Mouse (Mus musculus) testis, adult 2 months (tissue): Measurements from ENCODE around the gene Bckdk. TPM values are rescaled to one million over a fixed set of nuclear protein-coding genes. Genes with fewer than 3 reads are reported as not detected.

Source experiments
- H3K27ac ChIP-seq: fragments of 200-500 bp; 2 replicates; pipeline ENCODE4 v1.5.1; 2012; ENCODE audit warnings: low read depth, low read length; ENCODE audit not compliant: control insufficient read depth, insufficient read depth
- H3K27me3 ChIP-seq: fragments of 200-500 bp; 2 replicates; pipeline ENCODE4 v1.6.1; 2012; ENCODE audit warnings: mild to moderate bottlenecking, low read length, moderate library complexity; ENCODE audit not compliant: control insufficient read depth, insufficient read depth
- H3K36me3 ChIP-seq: fragments of 200-500 bp; 2 replicates; pipeline ENCODE4 v1.6.1; 2012; ENCODE audit warnings: mild to moderate bottlenecking, low read length; ENCODE audit not compliant: control insufficient read depth, insufficient read depth
- H3K4me1 ChIP-seq: fragments of 200-500 bp; 2 replicates; pipeline ENCODE4 v1.6.1; 2012; ENCODE audit warnings: low read length; ENCODE audit not compliant: control insufficient read depth, insufficient read depth
- H3K4me3 ChIP-seq: fragments of 200-500 bp; 2 replicates; pipeline ENCODE4 v1.5.1; 2012; ENCODE audit warnings: low read depth, mild to moderate bottlenecking, low read length, moderate library complexity, mixed read lengths; ENCODE audit not compliant: control insufficient read depth
- CTCF ChIP-seq: fragments of 200-500 bp; IDR thresholded peaks from 2 replicates; pipeline ENCODE4 v1.5.1; 2012; ENCODE audit warnings: low read depth, mild to moderate bottlenecking, inconsistent platforms, low read length, moderate library complexity; ENCODE audit not compliant: control insufficient read depth, insufficient read depth, insufficient replicate concordance
- POLR2A ChIP-seq: fragments of 200-500 bp; IDR thresholded peaks from 2 replicates; pipeline ENCODE4 v1.6.1; 2012; ENCODE audit warnings: low read depth, mild to moderate bottlenecking, inconsistent platforms, low read length, moderate library complexity; ENCODE audit not compliant: control insufficient read depth
- polyA plus RNA-seq: library from polyadenylated mRNA; depleted of rRNA; stranded (reverse); fragments of >200 nt; gene quantifications from 2 replicates; pipeline ENCODE4 v1.2.3, GENCODE M21; 2012

The Bckdk gene
- polyA plus RNA-seq, 1 experiment = 7.9 TPM

GRCm38 (mm10) chr7:127896384-127896783, 7.5 kb upstream of the Bckdk start:
- Histone ChIP-seq H3K36me3 (no peaks in the 10 kb centered on the region), H3K4me1 (peaks cover 17% of the 10 kb centered on the region), H3K27me3 (no peaks in the 10 kb centered on the region), H3K4me3 (no peak overlapping the region), H3K27ac (0 out of 2 replicates have a peak overlapping the region, but pooled peaks have one; percentile 8)
- peak; percentile 85; the same call in 1 of the 2 replicates for TF ChIP-seq CTCF
- no peak for TF ChIP-seq POLR2A

- no peaks in the 10 kb centered on the region for H3K36me3 ChIP-seq
- no peak overlapping the region for H3K4me3 ChIP-seq
- no peaks in the 10 kb centered on the region for H3K27me3 ChIP-seq
- TF ChIP-seq POLR2A = no peak
- H3K27ac ChIP-seq = no peak overlapping the region
- peaks cover 17% of the 10 kb centered on the region for H3K4me1 ChIP-seq
These were observed 6.3 kb upstream of the Bckdk start for GRCm38 (mm10) chr7:127897542-127897941.

- H3K4me1 ChIP-seq = peaks cover 17% of the 10 kb centered on the region
- H3K4me3 ChIP-seq = no peak overlapping the region
- no peak for TF ChIP-seq CTCF
- no peak for TF ChIP-seq POLR2A
- H3K36me3 ChIP-seq = no peaks in the 10 kb centered on the region
- H3K27me3 ChIP-seq = no peaks in the 10 kb centered on the region
- no peak overlapping the region for H3K27ac ChIP-seq
These were observed 5.5 kb upstream of the Bckdk start for GRCm38 (mm10) chr7:127898179-127898956.

- peaks cover 17% of the 10 kb centered on the region for H3K4me1 ChIP-seq
- H3K27me3 ChIP-seq = no peaks in the 10 kb centered on the region
- H3K27ac ChIP-seq = no peak overlapping the region
- TF ChIP-seq POLR2A (no peak), CTCF (no peak)
- no peak overlapping the region for H3K4me3 ChIP-seq
- no peaks in the 10 kb centered on the region for H3K36me3 ChIP-seq
These were observed 3.9 kb upstream of the Bckdk start for GRCm38 (mm10) chr7:127899997-127900396.

GRCm38 (mm10) chr7:127901772-127902171, 2.1 kb upstream of the Bckdk start:
- Histone ChIP-seq H3K4me3 (no peak overlapping the region), H3K27ac (no peak overlapping the region), H3K27me3 (no peaks in the 10 kb centered on the region), H3K36me3 (no peaks in the 10 kb centered on the region), H3K4me1 (peaks cover 8% of the 10 kb centered on the region)
- TF ChIP-seq POLR2A (no peak), CTCF (no peak)

DNA sequence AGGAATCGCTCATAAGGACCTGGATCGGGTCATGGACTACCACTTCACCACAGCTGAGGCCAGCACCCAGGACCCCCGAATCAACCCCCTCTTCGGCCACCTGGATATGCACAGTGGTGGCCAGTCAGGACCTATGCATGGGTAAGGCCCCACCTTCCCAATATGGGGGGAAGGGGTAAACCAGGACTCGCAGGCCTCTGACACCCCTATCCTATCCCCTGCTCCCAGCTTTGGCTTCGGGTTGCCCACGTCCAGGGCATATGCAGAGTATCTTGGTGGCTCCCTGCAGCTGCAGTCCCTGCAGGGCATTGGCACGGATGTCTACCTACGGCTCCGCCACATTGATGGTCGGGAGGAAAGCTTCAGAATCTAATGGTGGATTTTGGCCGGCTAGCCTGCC, 4.1 kb downstream of the Bckdk start:
- TF ChIP-seq POLR2A (no peak), CTCF (no peak)
- Histone ChIP-seq H3K36me3 (no peaks in the 10 kb centered on the region), H3K4me1 (peaks cover 8% of the 10 kb centered on the region)

DNA sequence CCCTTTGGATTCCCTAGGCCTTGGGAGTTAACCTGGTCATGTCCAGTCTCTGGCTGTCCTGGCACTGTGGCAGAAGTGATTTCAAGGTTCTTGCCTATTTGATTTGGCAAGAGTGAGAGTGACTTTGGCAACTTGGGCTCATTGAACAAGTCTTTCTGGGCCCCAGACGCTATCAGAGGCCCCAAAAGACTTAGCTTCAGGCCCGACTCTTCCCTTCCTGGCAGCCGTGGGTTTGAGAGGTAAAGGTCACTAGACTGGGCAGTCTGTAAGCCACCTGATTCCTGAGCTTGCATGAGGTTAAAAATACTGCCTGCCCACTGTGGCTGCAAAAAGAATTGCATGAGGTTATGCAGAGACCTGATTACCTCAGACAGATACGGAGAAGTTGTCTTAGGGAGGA, 4.8 kb downstream of the Bckdk start:
- Histone ChIP-seq H3K4me1 (peaks cover 8% of the 10 kb centered on the region), H3K36me3 (no peaks in the 10 kb centered on the region)
- TF ChIP-seq CTCF = no peak
- TF ChIP-seq POLR2A = no peak

More for the DNA sequence above, 4.1 kb downstream of the Bckdk start:
- Histone ChIP-seq H3K4me3 (no peak overlapping the region), H3K27ac (no peak overlapping the region), H3K27me3 (no peaks in the 10 kb centered on the region)

DNA sequence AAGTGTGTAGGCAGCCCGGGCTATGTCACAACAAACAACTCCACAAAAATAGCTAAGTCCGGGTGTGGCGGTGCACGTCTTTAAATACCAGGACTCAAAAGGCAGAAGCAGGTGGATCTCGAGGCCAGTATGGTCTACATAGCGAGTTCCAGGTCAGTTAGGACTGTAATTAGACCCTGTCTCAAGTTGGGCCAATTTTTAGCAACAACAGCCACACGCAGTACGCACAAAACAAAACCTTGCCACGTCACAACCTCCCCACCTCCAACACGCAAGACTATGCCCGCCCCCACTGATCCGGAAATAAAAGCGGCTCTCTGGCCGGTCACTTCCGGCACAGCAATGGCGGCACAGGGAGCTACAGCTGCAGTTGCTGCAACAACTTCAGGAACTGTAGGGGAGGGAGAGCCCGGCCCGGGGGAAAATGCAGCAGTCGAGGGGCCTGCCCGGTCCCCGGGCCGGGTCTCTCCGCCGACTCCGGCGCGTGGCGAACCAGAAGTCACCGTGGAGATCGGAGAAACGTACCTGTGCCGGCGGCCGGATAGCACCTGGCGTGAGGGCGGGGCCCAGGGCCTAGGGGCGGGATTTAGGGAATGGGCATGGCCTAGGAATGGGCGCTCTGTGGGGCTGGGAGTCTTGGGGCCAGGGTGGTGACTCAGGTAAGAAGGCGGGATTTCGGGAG, 8.4 kb downstream of the Bckdk start, which contains the start of gene Kat8:
Gene Kat8, plus strand, starts transcription at position 327 of the 682 bp plus-strand sequence.
- TF ChIP-seq POLR2A (peak; percentile 92), CTCF (no peak)
- peak within 1 kb of the TSS; percentile 92 for H3K4me3 ChIP-seq
- H3K4me1 ChIP-seq = no peaks in the 10 kb centered on the region
- H3K36me3 ChIP-seq = peaks cover 1% of the 10 kb centered on the region; the same call in 1 of the 2 replicates
- peak within 1 kb of the TSS; percentile 83 for H3K27ac ChIP-seq
- no peaks in the 10 kb centered on the region for H3K27me3 ChIP-seq

More for the DNA sequence above, 4.8 kb downstream of the Bckdk start:
- no peak overlapping the region for H3K4me3 ChIP-seq
- no peak overlapping the region for H3K27ac ChIP-seq
- no peaks in the 10 kb centered on the region for H3K27me3 ChIP-seq
